Mouse (Mus musculus) stomach, postnatal 0 days (tissue): ENCODE measurements at regions not wholly inside any gene's neighbourhood (a gene's known extent, or its start where the extent isn't known, plus 50 kb on each side); places are given as distances from the start of the nearest gene placed in this dataset.

ENCODE experiments used
- ATAC-seq: fragments of 200-750 bp; cut with Nextera tagmentation; 2 replicates; pipeline ENCODE4 v1.8.0; 2017; ENCODE audit not compliant: low FRiP score, low TSS enrichment
- DNase-seq: peaks from one replicate; pipeline ENCODE4 v3.0.0-alpha.2; 2016; ENCODE audit warnings: low spot score
- H3K27ac ChIP-seq: fragments of 300-500 bp; sonication (generic); replicated peaks from 2 replicates; pipeline ENCODE4 v1.5.1; 2014; ENCODE audit warnings: mild to moderate bottlenecking, control low read depth
- H3K27me3 ChIP-seq: fragments of 300-500 bp; sonication (generic); 2 replicates; pipeline ENCODE4 v1.6.1; 2014; ENCODE audit warnings: low read length; ENCODE audit not compliant: control insufficient read depth, insufficient read depth
- H3K36me3 ChIP-seq: fragments of 300-500 bp; sonication (generic); 2 replicates; pipeline ENCODE4 v1.6.1; 2014; ENCODE audit warnings: low read length, mixed read lengths; ENCODE audit not compliant: control insufficient read depth, insufficient read depth
- H3K4me1 ChIP-seq: fragments of 300-500 bp; sonication (generic); replicated peaks from 2 replicates; pipeline ENCODE4 v1.6.1; 2014; ENCODE audit warnings: antibody characterized with exemption; ENCODE audit not compliant: control insufficient read depth, insufficient read depth
- H3K4me2 ChIP-seq: fragments of 300-500 bp; sonication (generic); replicated peaks from 2 replicates; pipeline ENCODE4 v1.6.1; 2014; ENCODE audit warnings: low read depth, mild to moderate bottlenecking, control low read depth, moderate library complexity
- H3K4me3 ChIP-seq: fragments of 300-500 bp; sonication (generic); 2 replicates; pipeline ENCODE4 v1.5.1; 2014; ENCODE audit warnings: low read depth, low read length, control low read depth
- H3K9ac ChIP-seq: fragments of 300-500 bp; sonication (generic); 2 replicates; pipeline ENCODE4 v1.6.1; 2014; ENCODE audit warnings: mild to moderate bottlenecking, low read length, control low read depth, mixed read lengths
- H3K9me3 ChIP-seq: fragments of 300-500 bp; sonication (generic); 2 replicates; pipeline ENCODE4 v1.6.1; 2016; ENCODE audit warnings: low read length; ENCODE audit not compliant: control insufficient read depth
- CTCF ChIP-seq: IDR thresholded peaks from 2 replicates; pipeline ENCODE4 v1.5.1; 2016; ENCODE audit warnings: antibody characterized with exemption, low read depth, mild to moderate bottlenecking, moderate library complexity
- EP300 ChIP-seq: optimal IDR thresholded peaks from 2 replicates; pipeline ENCODE3; 2016; ENCODE audit warnings: antibody characterized with exemption
- WGBS: fragments of 180-500 bp; shearing (Covaris S2); extraction: QIAGEN DNeasy Blood & Tissue Kit; methylation state at CpG from one replicate; pipeline ENCODE4 v1.1.7; 2014; 5-methylcytosine and 5-hydroxymethylcytosine counted together

DNA sequence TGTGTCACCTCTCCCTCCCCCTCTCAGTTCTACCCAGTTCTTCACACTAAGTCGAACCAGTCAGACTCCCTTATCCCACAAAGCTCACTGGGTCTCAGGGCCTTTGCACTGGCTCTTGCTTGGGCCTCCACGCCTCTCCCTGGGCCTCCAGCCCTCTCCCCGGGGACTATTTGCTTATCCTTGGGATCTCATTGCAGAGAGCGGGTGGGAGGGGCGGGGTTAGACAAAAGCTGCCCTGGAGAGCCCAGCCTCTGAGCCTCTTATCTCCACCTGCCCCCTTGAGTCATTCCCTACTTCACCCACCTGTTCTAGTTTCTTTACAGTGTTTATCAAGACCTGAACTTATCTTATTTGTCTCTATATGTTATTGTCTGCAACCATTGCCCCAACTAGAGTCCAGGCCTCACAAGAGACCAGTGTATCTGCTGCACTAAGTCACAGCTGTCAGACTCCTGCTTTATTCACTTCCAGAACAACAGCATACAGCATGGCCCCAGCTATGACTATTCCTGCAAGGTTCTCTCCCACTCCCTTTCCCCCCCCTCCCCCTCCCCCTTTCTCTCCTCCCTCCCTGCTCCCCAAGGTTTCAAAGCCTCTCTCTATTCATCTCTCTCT lies 450.7 kb downstream of the Wdr11 start:
- no peak overlapping the region for H3K4me2 ChIP-seq
- H3K27ac ChIP-seq, result peak overlapping the region; percentile 61
- H3K4me3 ChIP-seq, result no peak overlapping the region
- DNase-seq, result peak; percentile 81
- WGBS, result 48% methylated on average over 5 of the region's 5 CpGs
- no peaks in the 10 kb centered on the region for H3K36me3 ChIP-seq
- ATAC-seq, result peak; percentile 68
- H3K9ac ChIP-seq, result no peak overlapping the region
- no peaks in the 10 kb centered on the region for H3K9me3 ChIP-seq
- no peaks in the 10 kb centered on the region for H3K27me3 ChIP-seq
- TF ChIP-seq EP300 (no peak), CTCF (no peak)
- no peaks in the 10 kb centered on the region; the same call in 1 of the 2 replicates for H3K4me1 ChIP-seq

GRCm38 (mm10) chr7:130043397-130044234 lies 452.0 kb downstream of the Wdr11 start:
- TF ChIP-seq CTCF (no peak), EP300 (no peak)
- no peak overlapping the region for H3K4me3 ChIP-seq
- no peaks in the 10 kb centered on the region for H3K27me3 ChIP-seq
- H3K36me3 ChIP-seq, result no peaks in the 10 kb centered on the region
- no peaks in the 10 kb centered on the region for H3K9me3 ChIP-seq
- H3K9ac ChIP-seq, result no peak overlapping the region; the same call in 1 of the 2 replicates
- 0 out of 2 replicates have a peak, but pooled peaks have one; percentile 11 for ATAC-seq
- H3K27ac ChIP-seq, result peak overlapping the region; percentile 69
- DNase-seq, result peak; percentile 80
- WGBS, result 29% methylated on average over 21 of the region's 21 CpGs
- no peak overlapping the region for H3K4me2 ChIP-seq
- no peaks in the 10 kb centered on the region for H3K4me1 ChIP-seq

- Histone ChIP-seq H3K9ac (no peak overlapping the region), H3K9me3 (no peaks in the 10 kb centered on the region), H3K4me1 (no peaks in the 10 kb centered on the region), H3K36me3 (no peaks in the 10 kb centered on the region), H3K4me3 (no peak overlapping the region), H3K4me2 (no peak overlapping the region), H3K27me3 (no peaks in the 10 kb centered on the region), H3K27ac (peak overlapping the region; percentile 69)
- WGBS, result 36% methylated on average over 6 of the region's 6 CpGs
- DNase-seq (peak; percentile 52), ATAC-seq (no peak)
- TF ChIP-seq EP300 (no peak), CTCF (no peak)
Measured at GRCm38 (mm10) chr7:130044235-130044553, 452.5 kb downstream of the Wdr11 start.

GRCm38 (mm10) chr7:130044581-130044980 lies 452.9 kb downstream of the Wdr11 start:
- 40% methylated on average over 6 of the region's 6 CpGs for WGBS
- TF ChIP-seq CTCF (no peak), EP300 (no peak)
- peak; percentile 80 for ATAC-seq
- Histone ChIP-seq H3K4me2 (no peak overlapping the region), H3K27ac (peak overlapping the region; percentile 69), H3K9ac (no peak overlapping the region), H3K9me3 (no peaks in the 10 kb centered on the region), H3K27me3 (no peaks in the 10 kb centered on the region), H3K4me3 (no peak overlapping the region), H3K36me3 (no peaks in the 10 kb centered on the region), H3K4me1 (no peaks in the 10 kb centered on the region)
- peak; percentile 67 for DNase-seq

GRCm38 (mm10) chr7:130046086-130046485 lies 454.4 kb downstream of the Wdr11 start:
- Histone ChIP-seq H3K27ac (no peak overlapping the region), H3K36me3 (no peaks in the 10 kb centered on the region), H3K27me3 (no peaks in the 10 kb centered on the region), H3K4me2 (no peak overlapping the region), H3K9me3 (no peaks in the 10 kb centered on the region), H3K4me3 (no peak overlapping the region), H3K9ac (no peak overlapping the region), H3K4me1 (no peaks in the 10 kb centered on the region)
- 42% methylated on average over 2 of the region's 2 CpGs for WGBS
- no peak for DNase-seq
- no peak for ATAC-seq
- TF ChIP-seq EP300 (no peak), CTCF (no peak)
